Mouse (Mus musculus) stomach, embryonic 14.5 days (tissue): ENCODE data around the gene Plscr3. TPM values are rescaled to one million over a fixed set of nuclear protein-coding genes. Genes with fewer than 3 reads are reported as not detected.
A peak's percentile ranks its signal among the peaks of the same experiment; 100 is the strongest.

Source experiments
- ATAC-seq: fragments of 200-750 bp; cut with Nextera tagmentation; 2 replicates; pipeline ENCODE4 v1.8.0; 2017; ENCODE audit warnings: low read depth, moderate TSS enrichment; ENCODE audit not compliant: insufficient number of reproducible peaks, insufficient read depth, low FRiP score
- H3K27ac ChIP-seq: fragments of 300-500 bp; sonication (generic); 2 replicates; pipeline ENCODE4 v1.5.1; 2014; ENCODE audit warnings: mild to moderate bottlenecking, low read length, moderate library complexity, mixed read lengths
- H3K27me3 ChIP-seq: fragments of 300-500 bp; sonication (generic); 2 replicates; pipeline ENCODE4 v1.6.1; 2014; ENCODE audit warnings: low read length, control low read depth, mixed read lengths; ENCODE audit not compliant: control insufficient read depth, insufficient read depth
- H3K36me3 ChIP-seq: fragments of 300-500 bp; sonication (generic); 2 replicates; pipeline ENCODE4 v1.6.1; 2014; ENCODE audit warnings: mild to moderate bottlenecking, control low read depth, low read length, moderate library complexity, mixed read lengths; ENCODE audit not compliant: control insufficient read depth, insufficient read depth
- H3K4me1 ChIP-seq: fragments of 300-500 bp; sonication (generic); 2 replicates; pipeline ENCODE4 v1.6.1; 2014; ENCODE audit warnings: low read length, control low read depth, mixed read lengths; ENCODE audit not compliant: control insufficient read depth, insufficient read depth
- H3K4me2 ChIP-seq: fragments of 300-500 bp; sonication (generic); replicated peaks from 2 replicates; pipeline ENCODE4 v1.6.1; 2014; ENCODE audit warnings: low read depth, low read length, control low read depth
- H3K4me3 ChIP-seq: fragments of 300-500 bp; sonication (generic); 2 replicates; pipeline ENCODE4 v1.5.1; 2014; ENCODE audit warnings: low read depth, low read length, control low read depth
- H3K9ac ChIP-seq: fragments of 300-500 bp; sonication (generic); replicated peaks from 2 replicates; pipeline ENCODE4 v1.6.1; 2014; ENCODE audit warnings: low read depth, mild to moderate bottlenecking, control low read depth, low read length, moderate library complexity, mixed read lengths
- H3K9me3 ChIP-seq: fragments of 300-500 bp; sonication (generic); 2 replicates; pipeline ENCODE4 v1.6.1; 2016; ENCODE audit warnings: low read depth, low read length, control low read depth; ENCODE audit not compliant: control insufficient read depth
- WGBS: fragments of 180-500 bp; shearing (Covaris S2); extraction: QIAGEN DNeasy Blood & Tissue Kit; methylation state at CpG from one replicate; pipeline ENCODE4 v1.1.7; 2014; 5-methylcytosine and 5-hydroxymethylcytosine counted together
- polyA plus RNA-seq: library from polyadenylated mRNA; unstranded; fragments of >200 nt; fragmentation: Nextera tagmentation; extraction: Ambion mirVana; gene quantifications from 2 replicates; pipeline ENCODE4 v1.2.1, GENCODE M21; 2014

The Plscr3 gene
- polyA plus RNA-seq, 1 experiment from 2014 or later: 102 TPM

GRCm38 (mm10) chr11:69877878-69878277, 31.7 kb downstream of the Plscr3 start, which contains the start of gene Tmem95:
TSS of gene Tmem95 (minus strand) at chr11:69878018.
- H3K4me3 ChIP-seq: no peak within 1 kb of the TSS

GRCm38 (mm10) chr11:69878399-69878798, 32.2 kb downstream of the Plscr3 start:
- H3K36me3 ChIP-seq: no peaks in the 10 kb centered on the region
- no peak overlapping the region for H3K4me2 ChIP-seq
- 0 out of 2 replicates have a peak overlapping the region, but pooled peaks have one; percentile 7 for H3K27ac ChIP-seq
- no peak for ATAC-seq
- 78% methylated on average over 3 of the region's 3 CpGs for WGBS
- no peaks in the 10 kb centered on the region for H3K9me3 ChIP-seq
- no peak overlapping the region for H3K4me3 ChIP-seq
- no peaks in the 10 kb centered on the region for H3K27me3 ChIP-seq
- H3K4me1 ChIP-seq: peaks cover 23% of the 10 kb centered on the region
- no peak overlapping the region for H3K9ac ChIP-seq

More at GRCm38 (mm10) chr11:69877878-69878277, 31.7 kb downstream of the Plscr3 start, which contains the start of gene Tmem95:
- no peak for ATAC-seq
- 0 out of 2 replicates have a peak within 1 kb of the TSS, but pooled peaks have one; percentile 28 for H3K27ac ChIP-seq
- H3K9me3 ChIP-seq: no peaks in the 10 kb centered on the region
- no peak within 1 kb of the TSS for H3K9ac ChIP-seq
- peak within 1 kb of the TSS; percentile 19 for H3K4me2 ChIP-seq
- WGBS: 85% methylated on average over 11 of the region's 11 CpGs
- H3K36me3 ChIP-seq: no peaks in the 10 kb centered on the region
- no peaks in the 10 kb centered on the region for H3K27me3 ChIP-seq
- peaks cover 23% of the 10 kb centered on the region for H3K4me1 ChIP-seq

GRCm38 (mm10) chr11:69878952-69879351, 32.8 kb downstream of the Plscr3 start:
- H3K4me3 ChIP-seq: peak overlapping the region; percentile 37
- no peak overlapping the region for H3K9ac ChIP-seq
- WGBS: 83% methylated on average over 6 of the region's 6 CpGs

GRCm38 (mm10) chr11:69879711-69880110, 33.5 kb downstream of the Plscr3 start:
- peak overlapping the region; percentile 71 for H3K4me2 ChIP-seq
- H3K4me3 ChIP-seq: peak overlapping the region; percentile 37
- no peak overlapping the region for H3K27ac ChIP-seq
- no peaks in the 10 kb centered on the region for H3K27me3 ChIP-seq
- no peak for ATAC-seq
- H3K9me3 ChIP-seq: no peaks in the 10 kb centered on the region
- no peaks in the 10 kb centered on the region for H3K36me3 ChIP-seq
- peaks cover 23% of the 10 kb centered on the region for H3K4me1 ChIP-seq
- WGBS: 46% methylated on average over 15 of the region's 15 CpGs
- H3K9ac ChIP-seq: peak overlapping the region; percentile 25; the same call in 1 of the 2 replicates

More at GRCm38 (mm10) chr11:69878952-69879351, 32.8 kb downstream of the Plscr3 start:
- Histone ChIP-seq H3K27ac (0 out of 2 replicates have a peak overlapping the region, but pooled peaks have one; percentile 7), H3K4me2 (peak overlapping the region; percentile 71), H3K9me3 (no peaks in the 10 kb centered on the region), H3K36me3 (no peaks in the 10 kb centered on the region), H3K4me1 (peaks cover 23% of the 10 kb centered on the region), H3K27me3 (no peaks in the 10 kb centered on the region)
- no peak for ATAC-seq

GRCm38 (mm10) chr11:69880506-69880852, 34.3 kb downstream of the Plscr3 start:
- Histone ChIP-seq H3K27ac (peak overlapping the region; percentile 89), H3K4me2 (peak overlapping the region; percentile 71), H3K9ac (peak overlapping the region; percentile 25; the same call in 1 of the 2 replicates), H3K27me3 (no peaks in the 10 kb centered on the region), H3K4me3 (peak overlapping the region; percentile 37), H3K9me3 (no peaks in the 10 kb centered on the region), H3K36me3 (no peaks in the 10 kb centered on the region), H3K4me1 (peaks cover 22% of the 10 kb centered on the region)
- WGBS: under 1% methylated on average over 18 of the region's 18 CpGs
- peak; percentile 43; the same call in 1 of the 2 replicates for ATAC-seq

- H3K27me3 ChIP-seq: no peaks in the 10 kb centered on the region
- peak; percentile 87 for ATAC-seq
- H3K4me2 ChIP-seq: peak within 1 kb of the TSS; percentile 71
- peak within 1 kb of the TSS; percentile 89 for H3K27ac ChIP-seq
- H3K36me3 ChIP-seq: no peaks in the 10 kb centered on the region
- WGBS: under 1% methylated on average over 46 of the region's 46 CpGs
- H3K9me3 ChIP-seq: no peaks in the 10 kb centered on the region
- H3K9ac ChIP-seq: peak within 1 kb of the TSS; percentile 49
- H3K4me1 ChIP-seq: peaks cover 17% of the 10 kb centered on the region
- peak within 1 kb of the TSS; percentile 37 for H3K4me3 ChIP-seq
Measured at GRCm38 (mm10) chr11:69880853-69881603, 34.9 kb downstream of the Plscr3 start, which contains the start of gene Kctd11. TSS of gene Kctd11 (minus strand) at chr11:69881406.

- Histone ChIP-seq H3K4me2 (peak overlapping the region; percentile 71), H3K9me3 (no peaks in the 10 kb centered on the region), H3K27ac (peak overlapping the region; percentile 89), H3K27me3 (no peaks in the 10 kb centered on the region), H3K9ac (peak overlapping the region; percentile 49; the same call in 1 of the 2 replicates), H3K4me3 (peak overlapping the region; percentile 37), H3K4me1 (peaks cover 16% of the 10 kb centered on the region), H3K36me3 (no peaks in the 10 kb centered on the region)
- 56% methylated on average over 21 of the region's 21 CpGs for WGBS
- no peak for ATAC-seq
Measured at GRCm38 (mm10) chr11:69881787-69882670, 35.9 kb downstream of the Plscr3 start.

- no peak for ATAC-seq
- Histone ChIP-seq H3K27me3 (no peaks in the 10 kb centered on the region), H3K4me2 (no peak overlapping the region), H3K9ac (no peak overlapping the region), H3K27ac (no peak overlapping the region), H3K36me3 (no peaks in the 10 kb centered on the region), H3K4me1 (peaks cover 16% of the 10 kb centered on the region), H3K4me3 (no peak overlapping the region), H3K9me3 (no peaks in the 10 kb centered on the region)
- 58% methylated on average over 4 of the region's 4 CpGs for WGBS
Measured at GRCm38 (mm10) chr11:69883066-69883465, 36.9 kb downstream of the Plscr3 start.
